Mouse (Mus musculus): ENCODE measurements at regions not wholly inside any gene's neighbourhood (a gene's known extent, or its start where the extent isn't known, plus 50 kb on each side); places are given as distances from the start of the nearest gene placed in this dataset.

- 32% methylated on average over 1 of the region's 1 CpGs for WGBS (ENCODE audit: insufficient replicate concordance)
- H3K36me3 ChIP-seq (replicated peaks; ENCODE audit: control insufficient read depth, insufficient read depth, low read depth): no peaks in the 10 kb centered on the region
- no peak overlapping the region for H3K9ac ChIP-seq (replicated peaks)
- no peak for TF ChIP-seq EP300 (IDR thresholded peaks at IDR 0.05; ENCODE audit: low read depth)
- no peak for TF ChIP-seq CTCF (IDR thresholded peaks at IDR 0.05; ENCODE audit: low read depth)
- H3K4me1 ChIP-seq (replicated peaks; ENCODE audit: control insufficient read depth in 2 of 2, insufficient read depth in 2 of 2, low read length in 1 of 2): no peaks in the 10 kb centered on the region; a peak in 1 of 4 replicates
- no peak for DNase-seq (ENCODE audit: low read depth in 3 of 3, low spot score in 3 of 3)
- H3K9me3 ChIP-seq (ENCODE audit: control insufficient read depth, low read length): no peaks in the 10 kb centered on the region
- ATAC-seq (ENCODE audit: insufficient read depth): no peak
- no peak overlapping the region for H3K4me3 ChIP-seq (ENCODE audit: insufficient read depth in 1 of 2, low read depth in 2 of 2, low read length in 2 of 2)
- no peak overlapping the region for H3K4me2 ChIP-seq (ENCODE audit: low read depth)
- H3K27me3 ChIP-seq (ENCODE audit: control insufficient read depth, insufficient read depth, low read length): no peaks in the 10 kb centered on the region
- H3K27ac ChIP-seq: no peak overlapping the region
These were observed 87.0 kb upstream of the Ogfrl1 start for GRCm38 (mm10) chr1:23484566-23484965.

- H3K4me1 ChIP-seq (replicated peaks; ENCODE audit: control insufficient read depth in 2 of 2, insufficient read depth in 2 of 2, low read length in 1 of 2): no peaks in the 10 kb centered on the region; a peak in 1 of 4 replicates
- H3K4me2 ChIP-seq (ENCODE audit: low read depth): no peak overlapping the region
- TF ChIP-seq EP300 (IDR thresholded peaks at IDR 0.05; ENCODE audit: low read depth) (no peak), CTCF (IDR thresholded peaks at IDR 0.05; ENCODE audit: low read depth) (no peak)
- no peaks in the 10 kb centered on the region for H3K36me3 ChIP-seq (replicated peaks; ENCODE audit: control insufficient read depth, insufficient read depth, low read depth)
- no peak overlapping the region for H3K9ac ChIP-seq (replicated peaks)
- 74% methylated on average over 3 of the region's 3 CpGs for WGBS (ENCODE audit: insufficient replicate concordance)
- DNase-seq (ENCODE audit: low read depth in 3 of 3, low spot score in 3 of 3) (no peak), ATAC-seq (ENCODE audit: insufficient read depth) (no peak)
- H3K4me3 ChIP-seq (ENCODE audit: insufficient read depth in 1 of 2, low read depth in 2 of 2, low read length in 2 of 2): no peak overlapping the region
- no peaks in the 10 kb centered on the region for H3K9me3 ChIP-seq (ENCODE audit: control insufficient read depth, low read length)
- H3K27me3 ChIP-seq (ENCODE audit: control insufficient read depth, insufficient read depth, low read length): no peaks in the 10 kb centered on the region
- no peak overlapping the region for H3K27ac ChIP-seq
These were observed 87.7 kb upstream of the Ogfrl1 start for GRCm38 (mm10) chr1:23485150-23485775.

GRCm38 (mm10) chr1:23487031-23487430 is 89.5 kb upstream of the Ogfrl1 start:
- Histone ChIP-seq H3K4me3 (ENCODE audit: insufficient read depth in 1 of 2, low read depth in 2 of 2, low read length in 2 of 2) (no peak overlapping the region), H3K27me3 (ENCODE audit: control insufficient read depth, insufficient read depth, low read length) (no peaks in the 10 kb centered on the region), H3K9ac (replicated peaks) (no peak overlapping the region), H3K4me2 (ENCODE audit: low read depth) (no peak overlapping the region), H3K9me3 (ENCODE audit: control insufficient read depth, low read length) (no peaks in the 10 kb centered on the region), H3K4me1 (replicated peaks; ENCODE audit: control insufficient read depth in 2 of 2, insufficient read depth in 2 of 2, low read length in 1 of 2) (no peaks in the 10 kb centered on the region; a peak in 1 of 4 replicates), H3K36me3 (replicated peaks; ENCODE audit: control insufficient read depth, insufficient read depth, low read depth) (no peaks in the 10 kb centered on the region), H3K27ac (no peak overlapping the region)
- no peak for DNase-seq (ENCODE audit: low read depth in 3 of 3, low spot score in 3 of 3)
- TF ChIP-seq EP300 (IDR thresholded peaks at IDR 0.05; ENCODE audit: low read depth) (no peak), CTCF (IDR thresholded peaks at IDR 0.05; ENCODE audit: low read depth) (no peak)
- no peak for ATAC-seq (ENCODE audit: insufficient read depth)

GRCm38 (mm10) chr1:23490640-23491039 is 93.1 kb upstream of the Ogfrl1 start:
- ATAC-seq (ENCODE audit: insufficient read depth) (no peak), DNase-seq (ENCODE audit: low read depth in 3 of 3, low spot score in 3 of 3) (no peak)
- no peak overlapping the region for H3K27ac ChIP-seq
- no peaks in the 10 kb centered on the region for H3K27me3 ChIP-seq (ENCODE audit: control insufficient read depth, insufficient read depth, low read length)
- TF ChIP-seq EP300 (IDR thresholded peaks at IDR 0.05; ENCODE audit: low read depth) (no peak), CTCF (IDR thresholded peaks at IDR 0.05; ENCODE audit: low read depth) (no peak)
- H3K36me3 ChIP-seq (replicated peaks; ENCODE audit: control insufficient read depth, insufficient read depth, low read depth): no peaks in the 10 kb centered on the region
- H3K4me3 ChIP-seq (ENCODE audit: insufficient read depth in 1 of 2, low read depth in 2 of 2, low read length in 2 of 2): no peak overlapping the region
- 76% methylated on average over 10 of the region's 10 CpGs for WGBS (ENCODE audit: insufficient replicate concordance)
- no peak overlapping the region for H3K9ac ChIP-seq (replicated peaks)
- no peak overlapping the region for H3K4me2 ChIP-seq (ENCODE audit: low read depth)
- no peaks in the 10 kb centered on the region for H3K9me3 ChIP-seq (ENCODE audit: control insufficient read depth, low read length)
- H3K4me1 ChIP-seq (replicated peaks; ENCODE audit: control insufficient read depth in 2 of 2, insufficient read depth in 2 of 2, low read length in 1 of 2): no peaks in the 10 kb centered on the region

GRCm38 (mm10) chr1:23491041-23491440 is 93.5 kb upstream of the Ogfrl1 start:
- no peak for ATAC-seq (ENCODE audit: insufficient read depth)
- WGBS (ENCODE audit: insufficient replicate concordance): 59% methylated on average over 6 of the region's 6 CpGs

More at GRCm38 (mm10) chr1:23491041-23491440, 93.5 kb upstream of the Ogfrl1 start:
- Histone ChIP-seq H3K4me2 (ENCODE audit: low read depth) (no peak overlapping the region), H3K4me1 (replicated peaks; ENCODE audit: control insufficient read depth in 2 of 2, insufficient read depth in 2 of 2, low read length in 1 of 2) (no peaks in the 10 kb centered on the region), H3K27me3 (ENCODE audit: control insufficient read depth, insufficient read depth, low read length) (no peaks in the 10 kb centered on the region), H3K9ac (replicated peaks) (no peak overlapping the region), H3K9me3 (ENCODE audit: control insufficient read depth, low read length) (no peaks in the 10 kb centered on the region), H3K27ac (no peak overlapping the region), H3K4me3 (ENCODE audit: insufficient read depth in 1 of 2, low read depth in 2 of 2, low read length in 2 of 2) (no peak overlapping the region), H3K36me3 (replicated peaks; ENCODE audit: control insufficient read depth, insufficient read depth, low read depth) (no peaks in the 10 kb centered on the region)
- TF ChIP-seq EP300 (IDR thresholded peaks at IDR 0.05; ENCODE audit: low read depth): no peak
- no peak for TF ChIP-seq CTCF (IDR thresholded peaks at IDR 0.05; ENCODE audit: low read depth)
- no peak for DNase-seq (ENCODE audit: low read depth in 3 of 3, low spot score in 3 of 3)

Measured in liver, embryonic 14.5 days (tissue).